Mouse (Mus musculus): ENCODE data around the gene Sorcs2.
"Not testable (repeated sequence)": the region's sequence is repeated elsewhere in the genome, so short reads cannot be mapped to it uniquely, and the experiment has no call there.

The Sorcs2 gene

DNA sequence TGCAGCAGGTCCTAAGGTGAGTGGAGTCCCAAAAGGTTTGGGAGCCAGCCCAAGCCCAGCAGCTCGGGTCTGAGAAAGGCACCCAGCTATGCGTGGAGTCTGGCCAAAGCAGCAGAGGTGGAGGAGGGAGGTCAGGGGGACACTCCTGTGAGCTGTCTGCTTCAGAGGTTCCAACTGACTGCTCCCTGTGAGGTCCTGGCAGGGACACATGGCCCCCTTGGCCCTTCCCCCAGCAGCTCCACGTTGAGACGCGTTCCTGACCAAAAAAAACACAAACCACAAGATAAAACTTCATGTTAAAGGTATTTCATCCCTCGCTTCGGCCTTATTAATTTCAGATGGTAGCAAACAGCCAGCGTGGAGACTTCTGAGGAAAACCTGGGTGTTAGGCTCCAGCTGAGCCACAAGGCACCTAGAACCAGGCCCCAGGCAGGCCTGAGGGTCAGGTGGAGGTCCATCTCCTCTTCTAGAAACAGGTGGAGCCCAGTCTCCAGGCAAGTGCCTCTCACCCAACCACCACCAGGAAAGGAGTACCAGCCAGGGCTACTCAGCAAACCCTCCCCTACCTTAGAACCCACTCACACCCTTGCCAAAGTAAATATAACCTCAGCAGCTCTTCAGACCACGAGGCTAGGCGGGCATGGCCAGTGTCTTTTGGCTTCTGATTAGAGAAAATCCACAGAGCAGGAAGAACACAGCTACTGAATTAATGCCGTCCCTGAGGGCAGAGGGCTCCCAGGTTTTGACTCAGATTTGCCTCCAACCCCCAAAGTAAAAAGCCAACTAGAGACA, 104.6 kb downstream of the Sorcs2 start:
- peak; percentile 27 for DNase-seq

DNA sequence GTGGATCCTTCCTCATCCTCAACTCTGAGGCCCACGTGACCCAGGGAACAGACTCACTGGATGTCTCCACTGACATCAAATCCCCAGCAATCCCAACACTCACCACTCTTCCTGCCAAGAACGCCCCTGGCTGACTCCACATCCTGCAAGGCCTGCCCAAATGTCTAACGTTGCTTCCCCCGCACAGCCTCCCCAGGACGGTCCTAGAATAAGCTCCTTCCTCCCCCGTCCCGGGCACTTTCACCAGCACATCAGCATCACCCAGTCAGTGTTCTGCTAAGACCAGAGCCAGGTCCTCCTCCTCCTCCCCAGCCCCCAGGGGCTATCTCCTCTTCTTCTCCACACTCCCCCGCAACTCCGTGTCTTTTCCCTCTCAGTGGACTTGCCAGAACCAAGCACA, 105.6 kb downstream of the Sorcs2 start:
- peak; percentile 41 for DNase-seq

DNA sequence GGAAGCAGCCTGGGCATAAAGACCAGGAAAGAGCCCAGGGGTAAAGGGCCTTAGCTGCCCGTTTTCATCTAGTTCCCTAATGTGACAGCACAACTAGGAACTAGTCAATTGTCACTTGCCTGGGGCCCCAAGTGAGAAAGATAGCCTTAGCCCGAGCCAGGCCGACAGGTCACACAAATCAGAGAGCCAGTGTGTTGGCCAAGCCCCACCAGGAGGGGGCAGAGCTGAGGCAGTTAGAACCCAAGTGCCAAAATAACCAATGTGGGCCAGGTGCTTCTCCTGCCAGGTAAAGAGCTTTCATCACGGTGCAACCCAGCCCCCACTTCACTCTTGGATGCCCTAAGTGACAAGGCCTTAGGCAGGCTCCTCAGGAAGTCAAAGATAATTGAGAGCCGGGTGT, 106.7 kb downstream of the Sorcs2 start:
- DNase-seq: peak; percentile 46

GRCm38 (mm10) chr5:36285405-36285804, 112.5 kb downstream of the Sorcs2 start:
- no peak for DNase-seq

GRCm38 (mm10) chr5:36279896-36280295, 118.0 kb downstream of the Sorcs2 start:
- no peak for DNase-seq

GRCm38 (mm10) chr5:36274684-36275394, 123.1 kb downstream of the Sorcs2 start:
- no peak for DNase-seq

- DNase-seq: no peak
These were observed 130.7 kb downstream of the Sorcs2 start for GRCm38 (mm10) chr5:36267194-36267769.

- peak; percentile 55 for DNase-seq
These were observed 137.1 kb downstream of the Sorcs2 start for GRCm38 (mm10) chr5:36260862-36261261.

DNA sequence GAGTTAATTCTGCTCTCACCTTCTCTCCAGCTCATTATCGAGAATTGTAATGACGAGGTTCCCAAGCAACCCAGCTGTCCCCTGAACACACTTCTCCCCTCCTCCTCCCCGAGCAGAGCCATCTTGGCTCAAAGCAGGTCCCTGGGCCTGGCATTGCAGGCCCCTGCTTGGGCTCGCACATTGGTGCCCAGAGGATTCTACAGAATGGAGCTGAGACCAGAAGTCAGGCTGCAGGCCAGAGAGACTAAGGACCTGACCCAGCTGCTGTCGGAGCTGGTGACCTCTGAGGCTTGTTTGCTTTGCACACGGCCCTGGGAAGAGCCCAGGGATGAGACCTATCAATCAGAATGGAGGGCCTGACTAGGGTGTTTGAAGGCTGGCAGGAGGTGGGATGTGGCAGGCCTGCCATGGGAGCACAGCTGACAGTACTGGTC, 138.2 kb downstream of the Sorcs2 start:
- DNase-seq: no peak

DNA sequence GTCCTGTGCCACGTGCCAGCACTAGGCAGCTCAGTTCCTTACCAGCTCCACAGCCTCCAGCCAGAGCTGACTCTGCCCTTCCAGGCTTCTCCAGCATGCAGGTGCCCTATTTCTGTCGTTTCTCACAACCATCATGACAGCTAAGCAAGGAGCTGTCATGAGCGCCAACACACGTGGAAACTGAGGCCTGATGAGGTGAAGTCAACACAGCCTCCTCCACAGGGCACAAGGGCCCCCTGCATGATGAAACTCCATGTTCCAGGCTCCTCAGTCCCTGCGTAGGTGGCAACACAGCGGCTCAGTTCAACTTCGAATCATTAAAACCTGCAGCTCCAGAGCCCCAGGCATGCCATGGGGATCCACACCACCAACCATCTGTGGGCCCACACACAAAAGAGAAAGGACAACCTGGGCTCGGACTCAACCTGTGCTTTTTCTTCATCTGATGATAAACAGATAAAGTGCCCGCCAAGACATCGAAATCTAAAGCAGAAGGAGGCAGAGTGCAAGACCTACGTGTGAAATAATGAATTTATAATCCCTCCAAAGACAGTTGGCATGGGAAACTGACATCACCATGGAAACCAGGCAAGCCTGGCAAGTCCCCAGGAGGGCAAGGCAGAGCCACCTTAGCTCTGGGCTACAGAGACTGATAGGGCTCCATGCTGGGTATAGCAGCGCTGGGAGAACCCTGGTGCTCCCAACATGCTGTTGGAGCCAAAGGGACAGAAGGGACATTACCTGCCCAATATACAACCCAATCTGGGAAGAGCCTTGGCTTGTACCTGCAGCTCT, 139.4 kb downstream of the Sorcs2 start:
- no peak for DNase-seq

- DNase-seq: no peak
These were observed 140.9 kb downstream of the Sorcs2 start for GRCm38 (mm10) chr5:36257008-36257407.

DNA sequence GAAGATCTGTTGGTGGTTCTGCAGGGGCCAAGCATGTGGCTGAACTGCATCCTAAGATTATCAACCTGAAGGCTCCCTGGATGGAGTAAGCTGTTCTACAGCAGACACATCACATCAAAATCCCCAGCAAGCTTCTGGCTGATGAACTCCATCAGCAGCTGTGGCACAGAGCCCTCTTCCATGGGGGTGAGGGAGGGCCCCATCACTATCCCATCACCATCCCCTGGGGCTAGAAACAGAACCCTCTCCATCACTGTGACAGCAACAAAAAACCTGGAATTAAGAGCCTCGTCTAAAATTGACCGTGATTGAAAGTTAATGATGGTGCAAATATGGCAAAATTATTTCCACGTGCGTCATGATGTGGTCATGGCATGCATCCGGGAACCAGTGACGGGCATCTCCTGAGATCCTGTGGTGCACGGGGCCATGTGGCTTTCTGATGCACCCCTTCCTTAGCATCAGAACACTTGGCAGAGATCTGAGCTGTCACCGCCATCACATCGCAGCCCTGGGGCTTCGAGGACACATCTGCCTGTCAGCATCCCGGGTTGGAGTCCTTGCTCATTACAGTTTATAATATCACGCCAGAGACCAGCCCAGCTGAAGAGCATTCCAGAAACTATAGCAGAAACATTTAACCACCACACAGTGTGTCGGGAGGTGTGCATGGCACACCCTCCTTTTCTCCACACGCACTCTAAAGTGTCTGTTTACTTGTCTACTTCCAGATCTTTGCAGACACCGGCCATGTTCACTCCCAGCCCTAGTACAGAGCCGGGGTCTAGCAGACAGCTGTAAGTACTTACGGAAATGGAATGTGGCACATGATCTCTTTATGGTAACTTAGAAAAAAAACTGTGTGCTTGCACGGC, 143.1 kb downstream of the Sorcs2 start:
- DNase-seq: no peak

DNA sequence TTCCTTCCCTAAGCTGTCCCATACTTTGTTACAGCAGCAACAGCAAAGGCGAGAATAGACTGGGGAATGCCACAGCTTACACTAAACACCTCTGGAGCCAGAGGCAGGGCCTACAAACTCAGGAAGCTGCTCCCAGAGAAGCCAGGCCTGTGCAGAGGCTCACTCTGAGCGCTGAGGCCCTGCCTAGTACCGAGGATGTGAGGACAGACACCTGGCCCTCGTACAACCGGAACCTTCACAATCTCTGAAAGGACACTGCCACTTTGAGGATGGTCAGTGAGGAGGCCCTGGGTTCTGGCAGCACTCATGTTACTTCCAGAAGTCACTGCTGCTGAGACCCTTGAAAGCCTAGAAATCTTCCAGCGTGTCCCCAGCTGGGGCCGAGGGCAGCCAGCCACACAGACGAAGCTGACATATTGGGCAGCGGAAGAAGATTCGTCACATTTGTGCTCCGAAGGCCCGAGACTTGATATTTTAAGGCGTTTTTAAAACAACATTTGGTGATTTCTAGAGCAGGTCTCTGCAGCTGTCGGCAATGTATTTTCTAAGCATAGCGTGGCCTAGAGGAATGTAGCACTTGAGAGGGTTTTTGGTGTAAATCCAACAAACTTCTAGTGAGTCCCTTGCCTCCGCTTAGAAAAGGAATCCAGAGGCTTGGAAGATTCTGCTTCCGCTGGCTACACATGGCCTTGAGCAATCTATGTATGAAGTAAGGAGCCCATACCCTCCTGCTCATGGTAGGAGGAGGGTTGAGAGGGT, 145.0 kb downstream of the Sorcs2 start:
- DNase-seq: peak; percentile 70

DNA sequence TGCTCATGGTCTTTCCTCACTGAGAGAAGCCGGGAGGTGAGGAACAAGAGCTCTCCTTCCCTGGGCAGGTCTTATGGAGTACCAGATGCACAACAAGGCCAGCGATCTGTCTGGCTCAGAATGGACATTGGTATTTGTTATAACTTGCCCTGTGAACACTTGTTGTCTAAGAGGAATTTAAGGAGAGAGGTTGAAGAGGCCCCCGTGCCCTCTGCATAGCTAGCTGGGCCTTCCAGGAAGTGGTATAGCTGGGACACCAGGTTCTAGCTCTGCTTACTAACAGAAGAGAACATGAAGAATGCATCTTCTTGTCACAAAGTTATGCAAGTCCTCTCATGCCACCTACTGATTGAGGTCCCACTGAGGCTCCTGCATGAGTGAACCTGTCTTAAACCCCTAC, 149.9 kb downstream of the Sorcs2 start:
- no peak for DNase-seq

- DNase-seq: not testable (repeated sequence)
These were observed 160.4 kb downstream of the Sorcs2 start for GRCm38 (mm10) chr5:36237526-36237925.

DNA sequence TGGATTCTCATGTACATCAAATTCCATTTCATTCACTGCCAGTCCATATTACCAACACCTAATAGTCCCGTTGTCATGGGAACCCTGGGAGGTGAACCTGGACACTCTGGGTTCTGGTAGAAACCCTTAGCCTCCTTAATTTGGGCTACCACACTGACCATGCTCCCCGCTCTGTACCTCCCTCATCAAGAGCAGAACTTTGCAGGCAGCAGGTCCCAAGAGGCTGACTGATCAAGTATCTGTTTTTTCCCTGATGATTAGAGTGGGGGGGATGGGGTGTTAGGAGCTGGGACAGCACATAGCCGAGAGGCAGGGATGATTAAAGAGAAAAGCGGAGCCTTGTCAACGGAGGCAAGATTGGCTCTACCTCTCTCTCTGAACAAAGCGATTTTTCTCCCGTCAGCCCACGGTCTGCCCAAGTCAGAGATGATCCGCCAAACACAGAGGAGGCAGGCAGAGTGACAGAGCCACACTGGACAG, 167.6 kb downstream of the Sorcs2 start:
- no peak for DNase-seq

DNA sequence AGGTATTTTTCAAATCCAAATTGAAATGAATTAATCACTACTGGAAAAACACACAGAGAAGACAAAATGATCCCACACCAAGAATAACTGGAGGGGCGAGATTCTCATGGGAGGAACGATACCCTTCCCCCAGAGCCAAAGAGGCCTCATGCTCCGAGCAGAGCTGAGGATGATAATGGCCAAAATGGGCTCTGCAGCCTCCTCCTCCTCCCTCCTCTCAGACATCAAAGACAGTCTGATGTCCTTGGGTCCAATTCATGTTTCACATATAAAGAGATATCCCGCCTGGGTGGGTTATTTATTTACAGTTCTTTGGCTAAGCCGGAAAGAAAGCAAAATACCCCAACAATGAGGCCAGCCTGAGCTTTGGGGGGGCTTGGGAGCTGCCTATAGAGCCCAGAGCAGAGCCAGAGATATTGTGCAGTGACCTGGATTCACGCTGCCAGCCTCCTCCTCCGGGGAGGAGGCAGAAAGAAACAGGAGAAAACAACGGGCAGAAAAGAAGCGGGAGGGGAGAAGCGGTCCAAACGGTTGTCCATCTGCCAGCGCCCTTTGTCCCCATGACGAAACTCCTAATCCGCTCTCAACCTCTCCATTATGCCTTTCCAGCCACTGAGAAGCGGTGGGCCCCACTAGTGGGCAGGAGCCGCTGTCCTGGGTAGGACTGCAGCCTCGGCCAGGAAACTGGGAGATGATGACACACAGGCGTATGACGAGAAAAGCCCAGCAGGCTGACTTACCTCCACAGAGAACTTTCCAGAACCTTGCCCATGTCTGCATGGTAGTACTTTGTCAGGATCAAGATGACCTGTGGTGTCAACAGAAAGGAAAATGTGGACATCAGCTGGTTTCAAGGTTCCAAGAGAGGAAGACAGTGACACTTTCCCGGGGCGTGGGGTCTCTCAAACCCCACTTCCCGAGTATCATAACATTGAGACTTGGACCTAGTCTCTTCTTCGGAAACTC, 169.3 kb downstream of the Sorcs2 start:
- no peak for DNase-seq

GRCm38 (mm10) chr5:36226296-36226695, 171.6 kb downstream of the Sorcs2 start:
- DNase-seq: peak; percentile 40

GRCm38 (mm10) chr5:36225855-36226254, 172.1 kb downstream of the Sorcs2 start:
- no peak for DNase-seq

GRCm38 (mm10) chr5:36223787-36224186, 174.2 kb downstream of the Sorcs2 start:
- DNase-seq: peak; percentile 77
